Mouse (Mus musculus) kidney, embryonic 16.5 days (tissue): Measurements from ENCODE around the gene Sgk1. TPM values are rescaled to one million over a fixed set of nuclear protein-coding genes. Genes with fewer than 3 reads are reported as not detected.

Experiments used
- ATAC-seq: fragments of 200-750 bp; cut with Nextera tagmentation; 2 replicates; pipeline ENCODE4 v1.8.0; 2017; ENCODE audit warnings: moderate TSS enrichment; ENCODE audit not compliant: low FRiP score, low TSS enrichment
- H3K27ac ChIP-seq: fragments of 300-500 bp; sonication (generic); 2 replicates; pipeline ENCODE4 v1.5.1; 2014; ENCODE audit warnings: low read length
- H3K27me3 ChIP-seq: fragments of 300-500 bp; sonication (generic); 2 replicates; pipeline ENCODE4 v1.6.1; 2014; ENCODE audit warnings: low read length, control low read depth, mixed read lengths; ENCODE audit not compliant: insufficient read depth
- H3K36me3 ChIP-seq: fragments of 300-500 bp; sonication (generic); 2 replicates; pipeline ENCODE4 v1.6.1; 2014; ENCODE audit warnings: low read length, control low read depth, mixed read lengths; ENCODE audit not compliant: insufficient read depth
- H3K4me1 ChIP-seq: fragments of 300-500 bp; sonication (generic); 2 replicates; pipeline ENCODE4 v1.6.1; 2014; ENCODE audit warnings: low read length, control low read depth, mixed read lengths; ENCODE audit not compliant: insufficient read depth
- H3K4me2 ChIP-seq: fragments of 300-500 bp; sonication (generic); replicated peaks from 2 replicates; pipeline ENCODE4 v1.6.1; 2014; ENCODE audit warnings: low read depth, low read length
- H3K4me3 ChIP-seq: fragments of 300-500 bp; sonication (generic); 2 replicates; pipeline ENCODE4 v1.5.1; 2014; ENCODE audit warnings: mild to moderate bottlenecking, low read length
- H3K9ac ChIP-seq: fragments of 300-500 bp; sonication (generic); replicated peaks from 2 replicates; pipeline ENCODE4 v1.6.1; 2014; ENCODE audit warnings: low read length
- H3K9me3 ChIP-seq: fragments of 300-500 bp; sonication (generic); 2 replicates; pipeline ENCODE4 v1.6.1; 2016; ENCODE audit warnings: low read length, control low read depth
- WGBS: fragments of 180-500 bp; shearing (Covaris S2); extraction: QIAGEN DNeasy Blood & Tissue Kit; methylation state at CpG from one replicate; pipeline ENCODE4 v1.1.7; 2014; 5-methylcytosine and 5-hydroxymethylcytosine counted together
- polyA plus RNA-seq: library from polyadenylated mRNA; unstranded; fragments of >200 nt; fragmentation: Nextera tagmentation; extraction: Ambion mirVana; gene quantifications from 2 replicates; pipeline ENCODE4 v1.2.1, GENCODE M21; 2015

The Sgk1 gene
- polyA plus RNA-seq, 1 experiment from 2014 or later, result 105 TPM

DNA sequence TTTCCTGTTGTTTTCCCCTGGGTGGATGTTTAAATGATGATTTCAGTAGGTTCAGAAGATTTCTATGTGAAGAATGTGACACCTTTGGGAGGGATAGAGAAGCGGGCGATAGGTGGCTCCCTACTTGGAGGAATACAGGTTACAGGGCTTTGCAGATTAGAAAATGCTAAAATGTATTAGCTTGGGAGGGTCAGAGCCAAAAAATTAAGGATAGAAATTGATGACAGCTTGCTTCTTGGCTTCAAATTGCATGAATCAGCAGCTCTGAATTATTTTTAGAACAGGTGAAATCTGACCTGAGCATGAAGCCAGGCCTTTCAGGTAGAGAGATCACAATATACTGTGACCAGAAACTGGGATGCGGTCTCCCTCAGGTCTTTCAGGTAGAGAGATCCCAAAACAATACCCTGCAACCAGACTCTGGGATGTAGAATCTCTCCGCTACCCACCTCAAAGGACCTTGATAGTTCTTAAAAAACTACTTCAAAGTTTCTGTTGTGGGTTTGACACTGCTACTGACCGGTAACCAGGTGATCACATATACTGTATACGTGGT lies 61.2 kb downstream of the Sgk1 start:
- 0 out of 2 replicates have a peak, but pooled peaks cover 2% of the 10 kb centered on the region for H3K9me3 ChIP-seq
- no peak for ATAC-seq
- WGBS, result 87% methylated on average over 6 of the region's 6 CpGs
- no peaks in the 10 kb centered on the region for H3K36me3 ChIP-seq
- peaks cover 4% of the 10 kb centered on the region for H3K4me1 ChIP-seq
- no peak overlapping the region for H3K27ac ChIP-seq
- no peak overlapping the region for H3K4me3 ChIP-seq
- H3K4me2 ChIP-seq, result no peak overlapping the region
- no peaks in the 10 kb centered on the region for H3K27me3 ChIP-seq
- H3K9ac ChIP-seq, result no peak overlapping the region

- Histone ChIP-seq H3K9me3 (0 out of 2 replicates have a peak, but pooled peaks cover 4% of the 10 kb centered on the region), H3K27me3 (no peaks in the 10 kb centered on the region), H3K9ac (no peak overlapping the region), H3K27ac (no peak overlapping the region), H3K4me2 (no peak overlapping the region), H3K4me1 (peaks cover 4% of the 10 kb centered on the region; the same call in 1 of the 2 replicates), H3K4me3 (no peak overlapping the region), H3K36me3 (no peaks in the 10 kb centered on the region)
- ATAC-seq, result no peak
- WGBS, result 81% methylated on average over 1 of the region's 1 CpGs
Observed at GRCm38 (mm10) chr10:21945195-21945594, 63.2 kb downstream of the Sgk1 start.

GRCm38 (mm10) chr10:21946751-21947351 lies 64.9 kb downstream of the Sgk1 start:
- H3K27ac ChIP-seq, result no peak overlapping the region

DNA sequence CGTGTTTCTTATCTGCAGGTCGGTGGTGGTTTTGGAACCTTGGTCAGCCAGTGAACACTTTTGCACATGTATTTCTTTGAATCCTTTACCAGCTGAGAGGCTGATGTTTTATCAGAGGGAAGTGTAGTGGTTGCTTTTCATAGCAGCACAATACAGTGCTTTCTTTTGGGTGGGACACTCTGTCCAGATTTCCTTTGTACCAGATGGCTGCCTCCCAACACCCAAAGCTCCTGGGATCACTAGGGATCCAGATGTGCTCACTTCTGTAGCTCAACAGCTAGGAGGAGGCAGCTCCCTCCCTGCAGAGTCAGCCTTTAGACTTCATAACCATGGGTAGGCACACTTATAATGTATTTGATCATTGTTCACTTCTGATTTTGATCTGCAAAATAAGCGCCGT lies 70.5 kb downstream of the Sgk1 start:
- H3K4me1 ChIP-seq, result no peaks in the 10 kb centered on the region
- 0 out of 2 replicates have a peak, but pooled peaks cover 4% of the 10 kb centered on the region for H3K9me3 ChIP-seq
- no peaks in the 10 kb centered on the region for H3K36me3 ChIP-seq
- H3K27ac ChIP-seq, result no peak overlapping the region
- 84% methylated on average over 4 of the region's 4 CpGs for WGBS
- ATAC-seq, result no peak
- no peaks in the 10 kb centered on the region for H3K27me3 ChIP-seq
- H3K4me3 ChIP-seq, result no peak overlapping the region
- no peak overlapping the region for H3K9ac ChIP-seq
- H3K4me2 ChIP-seq, result no peak overlapping the region

More at GRCm38 (mm10) chr10:21946751-21947351, 64.9 kb downstream of the Sgk1 start:
- H3K36me3 ChIP-seq, result no peaks in the 10 kb centered on the region
- H3K4me1 ChIP-seq, result peaks cover 4% of the 10 kb centered on the region; the same call in 1 of the 2 replicates
- H3K27me3 ChIP-seq, result no peaks in the 10 kb centered on the region
- ATAC-seq, result no peak
- 49% methylated on average over 9 of the region's 9 CpGs for WGBS
- no peak overlapping the region for H3K4me3 ChIP-seq
- no peak overlapping the region for H3K9ac ChIP-seq
- H3K9me3 ChIP-seq, result 0 out of 2 replicates have a peak, but pooled peaks cover 4% of the 10 kb centered on the region
- H3K4me2 ChIP-seq, result no peak overlapping the region

DNA sequence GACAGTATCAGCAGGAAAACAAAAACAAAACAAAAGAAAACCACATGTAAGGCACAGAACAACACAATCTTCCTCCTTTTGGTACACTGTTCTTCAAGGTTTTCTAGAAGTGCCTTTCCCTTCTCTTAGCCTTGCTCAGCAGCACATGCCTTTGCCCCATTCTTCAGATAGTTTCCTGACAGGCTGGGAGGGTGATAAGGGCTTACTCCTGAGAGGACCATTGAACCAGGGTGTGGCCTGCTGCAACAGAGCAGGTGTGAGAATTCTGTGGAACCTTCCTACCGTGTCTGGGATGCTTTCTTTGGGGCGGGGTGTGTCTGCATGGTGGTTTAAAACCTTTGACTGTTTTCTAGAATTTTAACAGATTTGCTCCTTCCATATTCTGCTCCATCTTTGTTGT lies 79.1 kb downstream of the Sgk1 start:
- Histone ChIP-seq H3K4me1 (no peaks in the 10 kb centered on the region), H3K4me2 (no peak overlapping the region), H3K9me3 (no peaks in the 10 kb centered on the region), H3K9ac (no peak overlapping the region), H3K36me3 (no peaks in the 10 kb centered on the region), H3K27me3 (no peaks in the 10 kb centered on the region), H3K4me3 (no peak overlapping the region), H3K27ac (no peak overlapping the region)
- WGBS, result 75% methylated on average over 2 of the region's 2 CpGs
- ATAC-seq, result no peak

GRCm38 (mm10) chr10:21963005-21963404 lies 81.0 kb downstream of the Sgk1 start:
- no peaks in the 10 kb centered on the region for H3K9me3 ChIP-seq
- no peak overlapping the region for H3K27ac ChIP-seq
- no peaks in the 10 kb centered on the region for H3K36me3 ChIP-seq
- ATAC-seq, result no peak
- H3K27me3 ChIP-seq, result no peaks in the 10 kb centered on the region
- no peaks in the 10 kb centered on the region for H3K4me1 ChIP-seq
- H3K9ac ChIP-seq, result no peak overlapping the region
- H3K4me3 ChIP-seq, result no peak overlapping the region
- no peak overlapping the region for H3K4me2 ChIP-seq
- 19% methylated on average over 7 of the region's 7 CpGs for WGBS

DNA sequence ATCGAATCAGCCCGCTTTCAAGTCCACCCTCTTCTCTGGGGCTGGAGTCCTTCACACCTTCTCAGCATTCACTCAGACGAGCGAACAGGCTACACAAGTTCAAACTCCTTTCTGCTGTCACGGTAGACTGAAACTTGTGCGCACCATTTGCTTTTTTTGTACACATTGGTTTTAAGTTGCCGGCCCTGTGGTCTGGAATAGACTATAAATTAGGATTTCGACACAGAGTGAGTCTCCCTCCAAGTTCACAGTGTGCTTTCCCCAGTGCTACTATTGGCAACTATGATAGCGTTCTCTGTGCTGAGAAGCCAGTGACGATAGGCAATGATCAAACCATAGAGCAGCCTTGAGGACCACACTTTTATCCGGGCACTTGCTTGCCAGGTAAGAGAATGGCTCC lies 91.7 kb downstream of the Sgk1 start:
- no peak for ATAC-seq
- Histone ChIP-seq H3K9me3 (no peaks in the 10 kb centered on the region), H3K36me3 (no peaks in the 10 kb centered on the region), H3K4me3 (no peak overlapping the region), H3K4me2 (no peak overlapping the region), H3K27ac (no peak overlapping the region), H3K27me3 (no peaks in the 10 kb centered on the region), H3K9ac (no peak overlapping the region), H3K4me1 (no peaks in the 10 kb centered on the region)
- 34% methylated on average over 11 of the region's 11 CpGs for WGBS

DNA sequence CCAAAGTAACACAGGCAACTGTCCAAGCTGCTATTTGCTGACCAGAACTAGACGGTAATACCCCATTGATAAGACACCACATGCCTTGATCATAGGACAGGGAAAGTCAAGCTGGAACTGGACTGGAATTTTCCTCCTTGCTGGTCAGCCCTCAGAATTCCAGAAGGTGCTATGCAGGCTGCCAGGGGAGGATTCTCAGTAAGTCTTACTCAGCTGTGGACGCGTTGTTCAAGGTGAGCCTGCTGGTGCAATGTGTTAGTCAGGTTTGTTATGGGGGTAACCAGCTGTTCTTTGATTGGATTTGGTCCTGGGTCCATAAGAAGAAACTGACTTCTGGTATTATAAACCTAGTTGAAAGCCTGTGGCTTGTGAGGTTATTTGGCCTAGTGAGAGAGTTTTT lies 92.8 kb downstream of the Sgk1 start:
- H3K4me1 ChIP-seq, result no peaks in the 10 kb centered on the region
- no peak overlapping the region for H3K27ac ChIP-seq
- H3K4me3 ChIP-seq, result no peak overlapping the region
- no peak overlapping the region for H3K4me2 ChIP-seq
- no peak for ATAC-seq
- H3K36me3 ChIP-seq, result no peaks in the 10 kb centered on the region
- no peaks in the 10 kb centered on the region for H3K9me3 ChIP-seq
- no peak overlapping the region for H3K9ac ChIP-seq
- no peaks in the 10 kb centered on the region for H3K27me3 ChIP-seq
- 85% methylated on average over 3 of the region's 3 CpGs for WGBS

- ATAC-seq, result no peak
- Histone ChIP-seq H3K36me3 (no peaks in the 10 kb centered on the region), H3K27ac (no peak overlapping the region), H3K4me1 (no peaks in the 10 kb centered on the region), H3K4me3 (no peak overlapping the region), H3K27me3 (no peaks in the 10 kb centered on the region), H3K4me2 (no peak overlapping the region), H3K9ac (no peak overlapping the region), H3K9me3 (no peaks in the 10 kb centered on the region)
- WGBS, result 76% methylated on average over 6 of the region's 6 CpGs
Observed at GRCm38 (mm10) chr10:21975384-21975783, 93.4 kb downstream of the Sgk1 start.

GRCm38 (mm10) chr10:21976253-21976652 lies 94.3 kb downstream of the Sgk1 start:
- Histone ChIP-seq H3K4me3 (no peak overlapping the region), H3K27me3 (no peaks in the 10 kb centered on the region), H3K9ac (no peak overlapping the region), H3K4me1 (no peaks in the 10 kb centered on the region), H3K27ac (no peak overlapping the region), H3K36me3 (no peaks in the 10 kb centered on the region), H3K9me3 (no peaks in the 10 kb centered on the region), H3K4me2 (no peak overlapping the region)
- ATAC-seq, result no peak
- 83% methylated on average over 5 of the region's 5 CpGs for WGBS
